Mouse (Mus musculus) brain, embryonic 14.5 days (tissue): ENCODE measurements around the gene 2610528A11Rik.

Experiments used
- CTCF ChIP-seq: fragments of 200-500 bp; IDR thresholded peaks from 2 replicates; pipeline ENCODE4 v1.5.1; 2012; ENCODE audit warnings: inconsistent platforms, mild to moderate bottlenecking, moderate library complexity, borderline replicate concordance; ENCODE audit not compliant: insufficient read depth, insufficient read length; ENCODE audit errors: extremely low read depth
- POLR2A ChIP-seq: fragments of 200-500 bp; IDR thresholded peaks from 2 replicates; pipeline ENCODE4 v1.6.1; 2012; ENCODE audit warnings: mild to moderate bottlenecking, inconsistent platforms, borderline replicate concordance; ENCODE audit not compliant: poor library complexity, insufficient read depth, insufficient read length, severe bottlenecking; ENCODE audit errors: extremely low read depth

GRCm38 (mm10) chr14:37110456-37110855 lies 3.4 kb downstream of the 2610528A11Rik start:
- no peak for TF ChIP-seq POLR2A
- TF ChIP-seq CTCF = no peak
